Mouse (Mus musculus) kidney, embryonic 14.5 days (tissue): ENCODE measurements at regions not wholly inside any gene's neighbourhood (a gene's known extent, or its start where the extent isn't known, plus 50 kb on each side); places are given as distances from the start of the nearest gene placed in this dataset.
"Not testable (repeated sequence)": the region's sequence is repeated elsewhere in the genome, so short reads cannot be mapped to it uniquely, and the experiment has no call there.

Experiments
- ATAC-seq: fragments of 200-750 bp; cut with Nextera tagmentation; 2 replicates; pipeline ENCODE4 v1.8.0; 2017; ENCODE audit warnings: moderate number of reproducible peaks, mild to moderate bottlenecking, moderate TSS enrichment, moderate library complexity; ENCODE audit not compliant: low FRiP score, low TSS enrichment
- H3K27ac ChIP-seq: fragments of 300-500 bp; sonication (generic); 2 replicates; pipeline ENCODE4 v1.5.1; 2014; ENCODE audit warnings: low read depth, mild to moderate bottlenecking, low read length, moderate library complexity, mixed read lengths
- H3K27me3 ChIP-seq: fragments of 300-500 bp; sonication (generic); 2 replicates; pipeline ENCODE4 v1.6.1; 2014; ENCODE audit warnings: mild to moderate bottlenecking, low read length; ENCODE audit not compliant: control insufficient read depth, insufficient read depth
- H3K36me3 ChIP-seq: fragments of 300-500 bp; sonication (generic); 2 replicates; pipeline ENCODE4 v1.6.1; 2014; ENCODE audit warnings: low read length, mixed read lengths; ENCODE audit not compliant: control insufficient read depth, insufficient read depth
- H3K4me1 ChIP-seq: fragments of 300-500 bp; sonication (generic); 2 replicates; pipeline ENCODE4 v1.6.1; 2014; ENCODE audit warnings: low read length, mixed read lengths; ENCODE audit not compliant: control insufficient read depth, insufficient read depth
- H3K4me2 ChIP-seq: fragments of 300-500 bp; sonication (generic); replicated peaks from 2 replicates; pipeline ENCODE4 v1.6.1; 2014; ENCODE audit warnings: low read depth, mild to moderate bottlenecking, low read length
- H3K4me3 ChIP-seq: fragments of 300-500 bp; sonication (generic); 2 replicates; pipeline ENCODE4 v1.5.1; 2014; ENCODE audit warnings: mild to moderate bottlenecking, low read length
- H3K9ac ChIP-seq: fragments of 300-500 bp; sonication (generic); 2 replicates; pipeline ENCODE4 v1.6.1; 2014; ENCODE audit warnings: low read depth, mild to moderate bottlenecking, low read length, moderate library complexity
- H3K9me3 ChIP-seq: fragments of 300-500 bp; sonication (generic); 2 replicates; pipeline ENCODE4 v1.6.1; 2016; ENCODE audit warnings: low read length; ENCODE audit not compliant: control insufficient read depth
- WGBS: fragments of 180-500 bp; shearing (Covaris S2); extraction: QIAGEN DNeasy Blood & Tissue Kit; methylation state at CpG from one replicate; pipeline ENCODE4 v1.1.7; 2014; 5-methylcytosine and 5-hydroxymethylcytosine counted together

- ATAC-seq = no peak
- WGBS = 71% methylated on average over 11 of the region's 11 CpGs
These were observed 188.7 kb upstream of the L3mbtl3 start for GRCm38 (mm10) chr10:26564462-26564861.

DNA sequence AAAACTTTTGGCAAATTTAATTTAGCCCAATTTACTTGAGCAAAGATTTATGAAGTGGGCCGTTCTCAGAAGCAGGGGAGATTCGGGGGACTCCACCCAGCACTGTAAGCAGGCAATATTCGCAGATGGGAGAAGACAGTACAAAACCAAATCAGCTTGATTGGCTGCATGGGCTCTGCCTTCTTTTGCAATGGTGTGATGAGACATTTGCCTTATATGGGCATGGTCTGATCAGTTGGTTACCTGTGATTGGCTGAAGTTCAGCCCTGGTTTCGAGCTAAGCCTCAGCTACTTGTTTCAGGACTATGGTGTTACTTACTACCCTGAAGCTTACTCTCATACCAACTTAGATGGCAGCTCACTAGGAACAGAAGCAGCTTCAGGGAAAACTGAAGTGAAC, 185.6 kb upstream of the Arhgap18 start:
- no peak overlapping the region for H3K4me2 ChIP-seq
- no peak for ATAC-seq

More at GRCm38 (mm10) chr10:26564462-26564861, 188.7 kb upstream of the L3mbtl3 start:
- no peaks in the 10 kb centered on the region for H3K4me1 ChIP-seq
- H3K36me3 ChIP-seq = no peaks in the 10 kb centered on the region
- no peak overlapping the region for H3K9ac ChIP-seq
- no peaks in the 10 kb centered on the region for H3K9me3 ChIP-seq
- no peak overlapping the region for H3K4me2 ChIP-seq
- H3K4me3 ChIP-seq = no peak overlapping the region
- no peak overlapping the region for H3K27ac ChIP-seq
- no peaks in the 10 kb centered on the region for H3K27me3 ChIP-seq

DNA sequence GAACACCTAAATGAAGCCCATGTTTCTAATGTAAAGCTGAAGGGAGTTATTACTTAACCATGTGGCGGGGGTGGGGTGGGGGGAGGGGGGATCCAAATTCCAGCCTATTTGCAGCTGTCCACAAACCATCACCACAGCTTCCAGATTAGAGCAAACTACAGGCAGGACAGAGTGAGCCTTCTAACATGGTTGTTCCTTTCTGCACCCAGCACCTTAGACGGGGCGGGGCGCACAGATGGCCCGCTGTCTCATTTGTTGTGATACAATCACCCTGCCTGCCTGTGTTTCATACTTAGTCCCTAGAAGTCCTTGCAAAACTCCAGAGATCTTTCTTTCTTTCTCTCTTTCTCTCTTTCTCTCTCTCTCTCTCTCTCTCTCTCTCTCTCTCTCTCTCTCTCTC, 182.8 kb upstream of the Arhgap18 start:
- Histone ChIP-seq H3K4me2 (no peak overlapping the region), H3K4me1 (no peaks in the 10 kb centered on the region), H3K9ac (no peak overlapping the region), H3K9me3 (no peaks in the 10 kb centered on the region), H3K4me3 (no peak overlapping the region), H3K27me3 (no peaks in the 10 kb centered on the region), H3K36me3 (no peaks in the 10 kb centered on the region), H3K27ac (no peak overlapping the region)
- no peak for ATAC-seq
- 88% methylated on average over 5 of the region's 5 CpGs for WGBS

More for the DNA sequence above, 185.6 kb upstream of the Arhgap18 start:
- Histone ChIP-seq H3K9me3 (no peaks in the 10 kb centered on the region), H3K27ac (no peak overlapping the region), H3K4me3 (no peak overlapping the region), H3K9ac (no peak overlapping the region), H3K36me3 (no peaks in the 10 kb centered on the region), H3K4me1 (no peaks in the 10 kb centered on the region), H3K27me3 (no peaks in the 10 kb centered on the region)
- WGBS = 65% methylated on average over 4 of the region's 4 CpGs

GRCm38 (mm10) chr10:26571377-26571776, 181.8 kb upstream of the Arhgap18 start:
- H3K9me3 ChIP-seq = no peaks in the 10 kb centered on the region
- 67% methylated on average over 1 of the region's 1 CpGs for WGBS
- no peak for ATAC-seq
- no peaks in the 10 kb centered on the region for H3K36me3 ChIP-seq
- H3K27ac ChIP-seq = no peak overlapping the region
- H3K9ac ChIP-seq = no peak overlapping the region
- H3K4me2 ChIP-seq = no peak overlapping the region
- H3K27me3 ChIP-seq = no peaks in the 10 kb centered on the region
- H3K4me3 ChIP-seq = no peak overlapping the region
- H3K4me1 ChIP-seq = no peaks in the 10 kb centered on the region

GRCm38 (mm10) chr10:26576153-26576552, 177.1 kb upstream of the Arhgap18 start:
- Histone ChIP-seq H3K27me3 (no peaks in the 10 kb centered on the region), H3K36me3 (no peaks in the 10 kb centered on the region), H3K4me1 (no peaks in the 10 kb centered on the region), H3K9ac (no peak overlapping the region), H3K4me2 (no peak overlapping the region), H3K9me3 (no peaks in the 10 kb centered on the region), H3K27ac (no peak overlapping the region), H3K4me3 (no peak overlapping the region)
- WGBS = 87% methylated on average over 3 of the region's 3 CpGs
- no peak for ATAC-seq

DNA sequence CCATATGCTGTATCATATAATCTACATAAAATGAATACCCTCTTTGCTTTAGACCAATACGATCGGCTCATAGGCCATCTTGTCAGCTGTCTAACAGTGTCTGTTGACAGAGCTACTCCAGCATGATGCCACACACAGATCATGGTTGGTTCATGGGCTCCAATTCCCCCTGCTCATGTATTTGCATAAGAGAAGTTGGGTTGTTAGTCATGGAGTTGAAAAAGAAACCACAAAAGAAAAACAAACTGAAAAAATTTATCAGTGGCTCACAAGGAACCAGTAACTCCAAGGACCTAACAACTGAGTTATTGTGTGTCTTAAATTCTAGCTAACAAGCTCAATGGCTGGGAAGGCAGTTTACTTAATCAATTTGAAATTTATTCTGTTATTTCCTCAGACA, 176.1 kb upstream of the Arhgap18 start:
- H3K27ac ChIP-seq = no peak overlapping the region
- 88% methylated on average over 2 of the region's 2 CpGs for WGBS
- no peak overlapping the region for H3K4me2 ChIP-seq
- H3K9me3 ChIP-seq = no peaks in the 10 kb centered on the region
- H3K4me3 ChIP-seq = no peak overlapping the region
- H3K9ac ChIP-seq = no peak overlapping the region
- no peaks in the 10 kb centered on the region for H3K4me1 ChIP-seq
- no peak for ATAC-seq
- no peaks in the 10 kb centered on the region for H3K36me3 ChIP-seq
- no peaks in the 10 kb centered on the region for H3K27me3 ChIP-seq

GRCm38 (mm10) chr10:26585106-26585505, 168.1 kb upstream of the Arhgap18 start:
- Histone ChIP-seq H3K4me2 (no peak overlapping the region), H3K4me1 (no peaks in the 10 kb centered on the region), H3K27ac (no peak overlapping the region), H3K4me3 (no peak overlapping the region), H3K36me3 (no peaks in the 10 kb centered on the region), H3K9ac (no peak overlapping the region), H3K27me3 (no peaks in the 10 kb centered on the region), H3K9me3 (0 out of 2 replicates have a peak, but pooled peaks cover 3% of the 10 kb centered on the region)
- 94% methylated on average over 2 of the region's 2 CpGs for WGBS
- ATAC-seq = no peak

DNA sequence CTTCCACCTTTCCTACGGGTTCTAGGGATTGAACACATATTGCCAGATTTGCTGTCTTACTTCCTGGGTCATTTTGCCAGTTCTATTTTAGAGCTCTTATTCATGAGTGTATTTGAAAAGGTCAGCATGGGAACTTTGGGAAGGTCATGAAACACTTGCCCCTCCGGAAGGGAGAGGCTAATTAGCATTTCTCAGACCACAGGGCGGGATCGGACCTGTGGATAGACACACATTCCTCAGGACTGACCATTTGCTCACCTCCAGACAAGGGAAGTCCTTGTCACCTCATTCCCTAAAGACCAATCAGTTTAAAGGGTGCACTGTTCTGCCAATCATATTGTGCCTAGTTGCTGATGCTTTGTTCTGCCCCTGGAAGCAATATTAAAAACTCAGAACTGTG, 146.1 kb upstream of the Arhgap18 start:
- H3K9ac ChIP-seq, ATAC-seq, H3K4me2 ChIP-seq, H3K4me1 ChIP-seq, H3K36me3 ChIP-seq, H3K27ac ChIP-seq, H3K4me3 ChIP-seq, H3K9me3 ChIP-seq, H3K27me3 ChIP-seq: not testable (repeated sequence)
- WGBS = 70% methylated on average over 4 of the region's 4 CpGs

GRCm38 (mm10) chr10:26611246-26611645, 142.0 kb upstream of the Arhgap18 start:
- ATAC-seq = no peak
- no peak overlapping the region for H3K4me3 ChIP-seq
- no peak overlapping the region for H3K9ac ChIP-seq
- no peaks in the 10 kb centered on the region for H3K36me3 ChIP-seq
- no peaks in the 10 kb centered on the region for H3K9me3 ChIP-seq
- H3K27me3 ChIP-seq = no peaks in the 10 kb centered on the region
- H3K4me1 ChIP-seq = no peaks in the 10 kb centered on the region
- H3K27ac ChIP-seq = no peak overlapping the region
- H3K4me2 ChIP-seq = no peak overlapping the region
